Mouse (Mus musculus) left cerebral cortex, adult 6 months (tissue): ENCODE measurements around the gene Vmn1r63. TPM values are rescaled to one million over a fixed set of nuclear protein-coding genes. Genes with fewer than 3 reads are reported as not detected.

Source experiments
- long read RNA-seq, 2 experiments: library from polyadenylated mRNA; unstranded; transcript quantifications; one replicate each; pipeline ENCODE4 v2.0.0; 2019 to 2020
- polyA plus RNA-seq: library from polyadenylated mRNA; unstranded; fragments of <200 nt; fragmentation: Nextera tagmentation; gene quantifications from 2 replicates; pipeline ENCODE4 v1.2.3, GENCODE M21; 2021

The Vmn1r63 gene
- polyA plus RNA-seq: not detected in 2 replicates
- long read RNA-seq, experiment 1: 0 reads
- long read RNA-seq, experiment 2: 0 reads

DNA sequence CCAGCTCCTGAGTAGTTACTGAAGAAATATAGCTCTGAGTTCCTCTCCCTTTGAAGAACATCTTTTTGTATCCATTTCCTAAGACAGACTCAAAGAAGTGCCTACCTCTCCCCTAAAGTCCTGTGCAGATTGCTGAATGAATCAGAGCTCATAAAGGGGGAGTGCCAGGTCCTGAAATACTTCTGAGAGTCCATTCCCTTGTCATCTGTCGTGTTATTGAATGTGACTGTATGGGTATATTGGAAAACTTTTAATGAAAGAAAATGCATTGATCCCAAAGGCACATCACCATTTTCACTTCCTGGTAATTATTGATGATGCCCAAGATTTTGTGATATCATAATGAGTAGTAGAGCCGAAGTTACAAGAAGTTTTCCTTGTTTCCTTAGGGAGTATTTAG, at the start of gene Vmn1r63:
Gene Vmn1r63 (minus strand): TSS at position 101 of the 400 bp plus-strand sequence.

Other genes starting within 250 kb of the Vmn1r63 start
- not detected in 2 replicates for gene Vmn1r61, start 192.2 kb downstream of the Vmn1r63 start, polyA plus RNA-seq
- gene Vmn1r62, start 131.8 kb downstream of the Vmn1r63 start, polyA plus RNA-seq: not detected in 2 replicates
- not detected in 2 replicates for gene Vmn1r64, start 79.1 kb upstream of the Vmn1r63 start, polyA plus RNA-seq
- not detected in 2 replicates for gene Vmn1r65, start 205.6 kb upstream of the Vmn1r63 start, polyA plus RNA-seq
- gene Nlrp4c, start 239.7 kb upstream of the Vmn1r63 start, polyA plus RNA-seq: not detected in 2 replicates